Mouse (Mus musculus): ENCODE data around the gene Cyp4f37.

DNA sequence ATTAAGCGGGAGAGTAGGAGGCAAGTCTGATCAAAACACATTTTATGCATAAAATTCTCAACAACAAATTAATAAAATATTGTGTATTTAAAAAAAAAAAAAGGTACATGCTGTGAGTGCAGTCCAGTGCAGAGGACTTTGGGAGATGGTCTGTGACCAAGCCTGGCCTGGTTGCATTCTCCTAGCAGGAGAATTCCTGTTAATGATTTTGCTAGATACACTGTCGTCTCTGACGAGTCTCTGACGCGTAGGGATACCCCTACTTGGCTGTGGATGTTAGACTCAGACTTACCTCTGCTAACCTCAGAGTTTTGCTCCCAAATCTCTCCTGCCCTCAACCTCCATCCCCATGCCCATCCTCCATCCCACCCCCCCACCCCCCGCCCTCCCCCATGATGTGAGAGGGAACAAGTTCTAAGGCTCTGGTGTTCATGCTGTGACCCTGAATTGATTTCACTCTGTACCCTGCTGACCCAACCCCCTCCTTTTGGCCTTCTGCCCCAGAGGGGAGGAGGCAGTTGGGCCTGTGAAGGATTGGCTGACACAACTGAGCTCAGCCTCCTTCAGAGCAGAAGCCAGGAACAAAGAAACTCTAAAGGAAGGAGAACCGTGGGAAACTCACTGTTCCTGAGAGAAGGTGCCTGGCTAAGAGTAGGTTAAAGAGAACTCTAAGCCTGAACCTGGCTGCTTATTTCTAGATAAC lies 64.1 kb downstream of the Cyp4f37 start, which contains the start of gene Cyp4f15:
- no peak for TF ChIP-seq CTCF (IDR thresholded peaks at IDR 0.05; ENCODE audit: low read depth, low read length)
- TF ChIP-seq POLR2A (IDR thresholded peaks at IDR 0.05; ENCODE audit: extremely low read depth, insufficient read depth, low read length) = no peak
